Mouse (Mus musculus) limb, embryonic 13.5 days (tissue): ENCODE results near the gene Psmd3. TPM values are rescaled to one million over a fixed set of nuclear protein-coding genes. Genes with fewer than 3 reads are reported as not detected.
"Not testable (repeated sequence)": the region's sequence is repeated elsewhere in the genome, so short reads cannot be mapped to it uniquely, and the experiment has no call there.

ENCODE experiments used
- ATAC-seq: fragments of 200-750 bp; cut with Nextera tagmentation; 2 replicates; pipeline ENCODE4 v1.8.0; 2017; ENCODE audit warnings: low read depth, moderate number of reproducible peaks, moderate TSS enrichment; ENCODE audit not compliant: low FRiP score
- H3K27ac ChIP-seq: fragments of 300-500 bp; sonication (generic); 2 replicates; pipeline ENCODE4 v1.5.1; 2015; ENCODE audit warnings: inconsistent platforms, mild to moderate bottlenecking, moderate library complexity
- H3K27me3 ChIP-seq: fragments of 300-500 bp; sonication (generic); 2 replicates; pipeline ENCODE4 v1.6.1; 2015; ENCODE audit warnings: mild to moderate bottlenecking, inconsistent platforms
- H3K36me3 ChIP-seq: fragments of 300-500 bp; sonication (generic); 2 replicates; pipeline ENCODE4 v1.6.1; 2015; ENCODE audit warnings: inconsistent platforms, mild to moderate bottlenecking, moderate library complexity
- H3K4me1 ChIP-seq: fragments of 300-500 bp; sonication (generic); 2 replicates; pipeline ENCODE4 v1.6.1; 2015; ENCODE audit warnings: inconsistent platforms
- H3K4me2 ChIP-seq: fragments of 300-500 bp; sonication (generic); replicated peaks from 2 replicates; pipeline ENCODE4 v1.6.1; 2015; ENCODE audit warnings: inconsistent platforms, mild to moderate bottlenecking, moderate library complexity
- H3K4me3 ChIP-seq: fragments of 300-500 bp; sonication (generic); 2 replicates; pipeline ENCODE4 v1.5.1; 2015; ENCODE audit warnings: moderate library complexity, mild to moderate bottlenecking, inconsistent platforms
- H3K9ac ChIP-seq: fragments of 300-500 bp; sonication (generic); 2 replicates; pipeline ENCODE4 v1.6.1; 2015; ENCODE audit warnings: mild to moderate bottlenecking, inconsistent platforms
- H3K9me3 ChIP-seq: fragments of 300-500 bp; sonication (generic); 2 replicates; pipeline ENCODE4 v1.6.1; 2016; ENCODE audit warnings: inconsistent platforms
- WGBS: fragments of 180-500 bp; shearing (Covaris S2); methylation state at CpG from one replicate; pipeline ENCODE4 v1.1.7; 2015; 5-methylcytosine and 5-hydroxymethylcytosine counted together
- polyA plus RNA-seq: library from polyadenylated mRNA; unstranded; fragments of >200 nt; fragmentation: Nextera tagmentation; extraction: Ambion mirVana; gene quantifications from 2 replicates; pipeline ENCODE4 v1.2.1, GENCODE M21; 2015

Gene Psmd3
- 210 and 212 TPM in 2 replicates for polyA plus RNA-seq

DNA sequence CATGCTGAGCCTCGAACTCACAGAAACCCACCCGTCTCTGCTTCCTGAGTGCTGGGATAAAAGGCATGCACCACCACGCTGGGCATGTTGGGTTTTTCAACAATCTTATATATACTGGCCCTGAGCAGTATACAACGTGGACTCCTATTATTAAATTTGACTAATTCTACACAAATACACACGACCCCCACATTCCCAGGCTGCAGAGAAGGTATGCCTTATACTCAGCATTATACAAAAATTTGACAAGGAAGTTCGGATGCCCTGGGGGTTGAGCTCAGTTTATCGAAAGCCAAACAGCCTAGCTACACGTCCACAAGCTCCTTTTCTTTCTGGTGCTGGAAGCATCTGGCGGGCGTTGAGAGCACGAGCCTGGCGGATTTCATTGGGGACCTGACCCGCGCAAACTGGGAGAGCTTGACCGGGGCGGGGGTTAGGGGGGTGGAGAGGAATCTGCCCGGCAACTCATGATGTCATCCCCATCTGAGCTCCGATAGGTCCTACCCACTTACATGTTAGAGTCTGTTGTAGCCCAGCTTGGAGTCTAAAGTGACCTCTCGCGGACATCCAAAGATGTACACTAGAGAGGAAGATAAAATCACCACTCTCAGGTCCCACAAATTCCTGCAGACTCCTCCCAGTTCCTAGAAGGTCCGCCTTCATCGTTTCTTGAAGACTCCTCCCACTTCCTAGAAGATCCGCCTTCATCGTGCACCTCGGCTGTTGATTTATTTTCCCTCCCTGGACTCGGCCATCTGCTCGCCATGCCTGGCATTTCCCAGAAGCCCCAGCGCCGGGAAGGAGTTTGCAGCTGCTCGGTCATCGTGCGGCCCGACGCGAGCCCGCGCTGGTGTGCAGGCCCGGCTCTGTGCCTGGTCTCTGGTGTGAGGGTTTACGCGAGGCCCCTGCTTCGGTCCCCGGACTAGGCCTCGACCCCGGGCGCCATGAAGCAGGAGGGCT, at the start of gene Psmd3:
TSS of gene Psmd3 (plus strand) at position 769 of the 960 bp plus-strand sequence.
- 5% methylated on average over 45 of the region's 45 CpGs for WGBS
- no peaks in the 10 kb centered on the region for H3K27me3 ChIP-seq

DNA sequence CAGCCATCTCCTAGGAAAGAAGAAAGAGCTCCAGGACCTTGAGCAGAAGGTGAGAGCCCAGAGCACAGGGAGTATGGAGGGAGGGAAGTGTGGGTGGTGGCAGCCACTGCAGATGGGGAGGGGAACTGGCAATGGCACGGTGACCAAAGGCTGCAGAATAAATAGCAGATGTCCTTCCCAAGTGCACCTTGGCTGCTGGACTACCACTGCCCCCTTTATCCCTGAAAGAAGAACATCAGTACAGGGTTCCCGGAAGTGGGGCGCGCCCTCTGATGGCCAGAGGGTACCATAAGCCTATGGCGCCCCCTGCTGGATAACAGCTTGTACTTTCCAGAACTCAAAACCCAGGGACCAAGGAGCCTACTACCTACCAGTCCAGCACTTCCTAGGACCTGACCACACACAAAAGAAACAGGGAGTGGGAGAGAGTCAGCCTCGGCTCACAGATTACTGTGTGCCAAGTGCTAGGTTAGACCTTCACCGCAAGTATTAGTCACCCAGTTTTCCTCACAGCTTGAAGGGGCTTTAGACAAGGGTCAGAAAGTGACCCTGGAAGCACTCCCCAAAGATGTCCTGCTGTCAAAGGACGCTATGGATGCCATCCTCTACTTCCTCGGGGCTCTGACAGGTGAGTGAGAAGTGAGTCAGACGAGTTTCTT, 46.9 kb upstream of the Psmd3 start:
- H3K27me3 ChIP-seq, H3K9me3 ChIP-seq, H3K9ac ChIP-seq, H3K4me1 ChIP-seq, H3K36me3 ChIP-seq, H3K4me3 ChIP-seq, H3K27ac ChIP-seq, H3K4me2 ChIP-seq, ATAC-seq: not testable (repeated sequence)
- 36% methylated on average over 10 of the region's 10 CpGs for WGBS

More for the DNA sequence above, at the start of gene Psmd3:
- Histone ChIP-seq H3K27ac (peak within 1 kb of the TSS; percentile 52; the same call in 1 of the 2 replicates), H3K36me3 (peaks cover 20% of the 10 kb centered on the region), H3K4me2 (peak within 1 kb of the TSS; percentile 88), H3K4me3 (peak within 1 kb of the TSS; percentile 99), H3K9me3 (no peaks in the 10 kb centered on the region), H3K9ac (peak within 1 kb of the TSS; percentile 99), H3K4me1 (peaks cover 16% of the 10 kb centered on the region)
- ATAC-seq, result peak; percentile 97

DNA sequence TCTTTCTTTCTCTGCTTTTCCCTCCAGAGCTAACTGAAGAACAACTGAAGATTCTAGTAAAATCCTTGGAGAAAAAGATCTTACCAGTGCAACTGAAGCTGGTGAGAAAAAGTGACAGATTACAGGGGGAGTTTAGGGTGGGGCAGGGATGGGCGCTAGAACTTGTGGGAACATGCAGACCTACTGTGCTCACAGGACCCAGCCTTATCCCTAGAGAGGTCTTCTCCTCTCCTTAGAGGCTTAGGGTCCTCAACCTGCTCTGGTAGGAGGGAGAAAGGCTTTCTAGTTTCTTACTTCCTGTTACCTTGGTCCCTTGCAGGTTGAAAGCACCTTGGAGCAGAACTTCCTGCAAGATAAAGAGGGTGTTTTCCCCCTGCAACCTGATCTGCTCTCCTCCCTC, 44.9 kb upstream of the Psmd3 start:
- ATAC-seq, result no peak
- WGBS, result 75% methylated on average over 1 of the region's 1 CpGs
- H3K9ac ChIP-seq, result no peak overlapping the region
- H3K36me3 ChIP-seq, result no peaks in the 10 kb centered on the region
- no peak overlapping the region for H3K27ac ChIP-seq
- no peak overlapping the region for H3K4me2 ChIP-seq
- H3K4me1 ChIP-seq, result no peaks in the 10 kb centered on the region
- H3K4me3 ChIP-seq, result no peak overlapping the region
- H3K9me3 ChIP-seq, result 0 out of 2 replicates have a peak, but pooled peaks cover 3% of the 10 kb centered on the region
- 0 out of 2 replicates have a peak, but pooled peaks cover 3% of the 10 kb centered on the region for H3K27me3 ChIP-seq

DNA sequence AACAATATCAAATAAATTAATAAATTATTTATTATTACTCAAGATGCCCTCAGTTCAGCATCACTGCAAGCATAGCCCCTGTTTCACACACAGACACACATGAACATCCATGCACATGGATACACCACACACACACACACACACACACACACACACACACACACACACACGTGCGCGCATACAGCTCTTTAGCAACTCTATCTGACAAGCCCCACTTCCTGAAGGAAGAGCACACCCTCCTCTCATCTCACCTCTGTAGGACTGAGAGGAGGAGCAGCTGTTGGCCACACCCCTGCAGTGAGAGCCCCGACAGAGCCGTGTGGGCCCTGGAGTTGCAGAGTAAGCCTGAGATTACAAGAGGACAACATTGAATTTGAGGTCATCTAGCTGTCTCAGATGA, 42.3 kb upstream of the Psmd3 start:
- no peak overlapping the region for H3K9ac ChIP-seq
- WGBS, result 67% methylated on average over 5 of the region's 5 CpGs

DNA sequence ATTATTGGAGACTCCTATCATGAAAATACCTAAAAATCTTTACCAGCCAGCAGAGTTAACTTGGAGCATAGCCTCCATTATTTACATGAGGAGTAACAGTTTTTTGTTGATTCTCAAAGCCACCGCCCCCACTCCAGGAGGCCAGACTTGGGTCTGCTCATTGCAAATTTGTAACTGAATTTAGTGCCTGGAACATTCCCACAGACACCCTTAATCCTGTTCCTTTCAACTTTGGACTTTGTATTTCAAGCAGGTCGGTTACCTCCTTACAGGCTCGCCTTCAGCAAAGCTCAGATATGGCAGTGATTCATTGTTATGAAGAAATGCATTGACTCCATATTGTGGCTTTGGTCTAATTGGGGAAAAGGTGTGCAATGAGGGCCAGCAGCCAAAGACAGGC, 37.6 kb upstream of the Psmd3 start:
- ATAC-seq, result no peak
- Histone ChIP-seq H3K4me2 (no peak overlapping the region), H3K9ac (no peak overlapping the region), H3K4me1 (no peaks in the 10 kb centered on the region), H3K27ac (no peak overlapping the region), H3K36me3 (no peaks in the 10 kb centered on the region), H3K9me3 (no peaks in the 10 kb centered on the region), H3K27me3 (peaks cover 24% of the 10 kb centered on the region), H3K4me3 (no peak overlapping the region)
- 78% methylated on average over 3 of the region's 3 CpGs for WGBS

More for the DNA sequence above, 42.3 kb upstream of the Psmd3 start:
- Histone ChIP-seq H3K27ac (no peak overlapping the region), H3K4me3 (no peak overlapping the region), H3K4me2 (no peak overlapping the region), H3K36me3 (no peaks in the 10 kb centered on the region), H3K9me3 (0 out of 2 replicates have a peak, but pooled peaks cover 3% of the 10 kb centered on the region), H3K4me1 (no peaks in the 10 kb centered on the region), H3K27me3 (0 out of 2 replicates have a peak, but pooled peaks cover 3% of the 10 kb centered on the region)
- no peak for ATAC-seq

DNA sequence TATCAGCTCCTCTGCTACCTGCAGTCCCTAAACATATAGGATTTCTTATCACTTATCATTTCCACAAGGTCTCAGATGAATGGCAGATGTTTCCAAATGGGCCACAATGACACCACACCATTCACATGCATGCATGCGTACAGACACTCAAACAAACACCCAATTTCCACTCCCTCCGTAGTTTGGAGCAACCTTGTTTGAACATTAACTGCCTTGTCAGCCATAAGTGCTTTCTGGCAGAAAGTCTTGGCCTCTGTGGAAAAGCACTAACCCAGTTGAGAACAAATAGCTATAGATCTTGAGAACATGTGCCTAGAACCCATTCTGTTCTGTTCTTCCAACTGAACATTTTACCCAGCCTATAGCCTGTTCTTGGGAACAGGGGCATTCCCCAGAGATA, 36.4 kb upstream of the Psmd3 start:
- no peaks in the 10 kb centered on the region for H3K9me3 ChIP-seq
- no peaks in the 10 kb centered on the region for H3K36me3 ChIP-seq
- H3K9ac ChIP-seq, result no peak overlapping the region
- no peak overlapping the region for H3K27ac ChIP-seq
- no peak for ATAC-seq
- no peak overlapping the region for H3K4me2 ChIP-seq
- 77% methylated on average over 2 of the region's 2 CpGs for WGBS
- no peak overlapping the region for H3K4me3 ChIP-seq
- peaks cover 20% of the 10 kb centered on the region for H3K27me3 ChIP-seq
- H3K4me1 ChIP-seq, result no peaks in the 10 kb centered on the region

DNA sequence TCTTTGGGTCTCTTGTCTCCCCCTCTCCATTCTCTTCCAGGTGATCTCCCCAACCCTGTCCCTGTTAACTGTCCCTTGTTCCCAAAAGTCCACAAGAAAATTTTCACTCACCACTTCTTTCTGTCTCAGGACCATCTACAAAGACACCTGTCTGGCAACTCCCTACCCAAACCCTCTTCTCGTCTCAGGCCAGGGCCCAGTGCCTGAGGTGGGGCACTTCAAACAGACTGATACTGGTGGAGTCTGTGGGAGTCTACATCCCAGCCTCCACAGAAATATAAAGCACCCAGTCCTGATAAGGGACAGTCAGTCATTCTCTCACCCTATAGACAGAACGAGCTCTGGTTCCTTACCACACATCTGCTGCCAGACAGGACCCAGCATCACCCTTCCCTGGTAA, 35.9 kb upstream of the Psmd3 start, which contains the start of gene Gsdma2:
TSS of gene Gsdma2 (plus strand) at position 301 of the 400 bp plus-strand sequence.
- no peak for ATAC-seq
- Histone ChIP-seq H3K4me3 (no peak within 1 kb of the TSS), H3K9ac (no peak within 1 kb of the TSS), H3K9me3 (no peaks in the 10 kb centered on the region), H3K4me1 (no peaks in the 10 kb centered on the region), H3K4me2 (no peak within 1 kb of the TSS), H3K27ac (no peak within 1 kb of the TSS), H3K27me3 (peaks cover 20% of the 10 kb centered on the region), H3K36me3 (no peaks in the 10 kb centered on the region)
- WGBS, result 62% methylated on average over 2 of the region's 2 CpGs

DNA sequence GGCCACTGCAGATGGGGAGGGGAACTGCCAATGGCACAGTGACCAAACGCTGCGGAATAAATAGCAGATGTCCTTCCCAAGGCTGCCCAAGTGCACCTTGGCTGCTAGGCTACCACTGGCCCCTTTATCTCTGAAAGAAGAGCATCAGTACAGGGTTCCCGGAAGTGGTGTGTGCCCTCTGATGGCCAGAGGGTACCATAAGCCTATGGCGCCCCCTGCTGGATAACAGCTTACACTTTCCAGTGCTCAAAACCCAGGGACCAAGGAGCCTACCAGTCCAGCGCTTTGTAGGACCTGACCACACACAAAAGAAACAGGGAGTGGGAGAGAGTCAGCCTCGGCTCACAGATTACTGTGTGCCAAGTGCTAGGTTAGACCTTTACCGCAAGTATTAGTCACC, 27.3 kb upstream of the Psmd3 start:
- H3K36me3 ChIP-seq, ATAC-seq, H3K9ac ChIP-seq, H3K4me2 ChIP-seq, H3K4me3 ChIP-seq, H3K27ac ChIP-seq, H3K9me3 ChIP-seq, H3K4me1 ChIP-seq: not testable (repeated sequence)
- H3K27me3 ChIP-seq, result peaks cover 12% of the 10 kb centered on the region; the same call in 1 of the 2 replicates
- 7% methylated on average over 7 of the region's 7 CpGs for WGBS

DNA sequence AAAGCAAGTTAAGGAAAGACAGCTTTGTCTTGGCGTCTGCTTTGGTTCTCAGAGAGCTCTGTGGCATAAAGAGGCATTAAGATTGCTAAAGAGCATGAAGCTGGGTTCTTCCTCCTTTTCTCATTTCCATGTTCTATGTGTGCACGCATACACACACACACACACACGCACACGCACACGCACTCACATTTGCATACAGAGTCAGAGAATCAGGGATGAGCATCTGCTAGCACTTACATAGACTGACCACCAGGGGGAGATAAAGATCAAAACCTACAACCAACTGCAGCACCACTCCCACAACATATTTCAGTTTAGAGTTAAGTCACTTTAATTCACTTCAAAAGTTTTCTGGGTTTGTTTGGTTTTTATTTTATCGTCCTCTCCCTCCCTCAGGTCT, 21.8 kb upstream of the Psmd3 start:
- ATAC-seq, result 0 out of 2 replicates have a peak, but pooled peaks have one; percentile 15
- Histone ChIP-seq H3K27ac (no peak overlapping the region), H3K27me3 (peaks cover 13% of the 10 kb centered on the region), H3K9ac (no peak overlapping the region), H3K9me3 (no peaks in the 10 kb centered on the region), H3K4me1 (no peaks in the 10 kb centered on the region), H3K4me3 (no peak overlapping the region), H3K4me2 (peak overlapping the region; percentile 23), H3K36me3 (no peaks in the 10 kb centered on the region)
- WGBS, result 10% methylated on average over 6 of the region's 6 CpGs

DNA sequence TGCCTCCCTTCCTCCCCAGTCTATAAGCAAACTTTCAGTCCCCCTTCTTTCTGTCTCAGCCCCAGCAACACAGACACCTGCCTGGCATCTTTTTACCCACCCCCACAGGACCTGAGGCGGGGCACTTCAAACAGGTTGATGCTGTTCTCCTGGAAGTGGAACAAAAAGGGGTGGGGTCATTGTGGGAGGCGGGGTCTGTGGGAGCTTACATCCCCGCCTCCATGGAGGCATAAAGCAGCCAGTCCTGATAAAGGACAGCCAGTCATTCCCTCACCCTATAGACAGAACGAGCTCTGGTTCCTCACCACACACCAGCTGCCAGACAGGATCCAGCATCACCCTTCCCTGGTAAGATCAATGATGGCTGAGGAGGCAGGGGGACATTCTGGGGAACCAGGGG, 18.3 kb upstream of the Psmd3 start, which contains the start of gene Gsdma:
TSS of gene Gsdma (plus strand) at position 261 of the 400 bp plus-strand sequence.
- H3K9ac ChIP-seq, result no peak within 1 kb of the TSS
- H3K4me1 ChIP-seq, result no peaks in the 10 kb centered on the region
- 22% methylated on average over 4 of the region's 4 CpGs for WGBS
- ATAC-seq, result no peak
- peaks cover 41% of the 10 kb centered on the region for H3K27me3 ChIP-seq
- H3K36me3 ChIP-seq, result no peaks in the 10 kb centered on the region
- no peak within 1 kb of the TSS for H3K27ac ChIP-seq
- H3K9me3 ChIP-seq, result no peaks in the 10 kb centered on the region
- H3K4me2 ChIP-seq, result no peak within 1 kb of the TSS
- H3K4me3 ChIP-seq, result no peak within 1 kb of the TSS

DNA sequence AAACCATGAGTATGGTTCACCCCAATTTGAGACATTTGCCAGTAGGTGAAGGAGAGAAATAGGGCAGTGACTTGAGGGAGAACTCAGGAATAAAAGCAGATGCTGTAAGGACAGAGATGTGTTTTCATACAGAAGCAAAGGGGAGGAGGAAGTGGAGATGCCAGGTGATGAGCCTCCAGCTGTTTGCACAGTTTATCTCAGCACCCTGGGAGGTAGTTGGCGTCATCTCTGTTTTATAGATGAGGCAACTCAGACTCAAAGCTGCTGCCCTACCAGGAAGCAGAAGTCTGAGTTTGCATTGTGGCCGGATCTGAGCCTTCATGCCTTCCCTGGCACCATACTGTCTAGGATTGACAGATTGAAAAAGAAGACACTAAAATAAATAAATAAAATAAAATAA, 13.4 kb upstream of the Psmd3 start:
- 58% methylated on average over 2 of the region's 2 CpGs for WGBS
- no peak for ATAC-seq
- no peak overlapping the region for H3K4me2 ChIP-seq

DNA sequence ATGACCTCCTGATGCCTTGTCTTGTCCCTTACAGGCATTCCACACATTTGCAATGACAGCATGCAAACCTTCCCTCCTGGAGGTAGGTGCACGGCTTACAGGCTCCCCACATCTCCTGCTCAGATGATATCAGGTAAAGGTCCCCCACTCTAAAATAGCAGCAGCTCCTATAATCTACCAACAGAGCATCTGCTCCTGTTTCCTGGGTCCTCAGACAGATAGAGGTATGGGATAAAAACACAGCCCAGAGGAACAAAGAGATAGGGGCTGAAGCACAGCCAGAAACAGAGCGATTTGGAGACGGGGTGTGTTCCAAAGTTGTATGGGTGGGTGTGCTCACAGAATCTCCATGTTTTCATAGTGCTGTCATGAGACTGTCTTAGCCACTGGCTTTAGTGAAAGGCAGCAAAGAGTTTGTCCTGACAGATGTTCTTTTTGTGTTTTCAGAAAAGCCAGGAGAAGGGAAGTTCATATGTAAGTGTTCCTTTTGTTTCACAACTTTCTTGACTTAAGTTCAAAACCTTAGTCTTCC, 11.0 kb upstream of the Psmd3 start:
- no peak overlapping the region for H3K4me3 ChIP-seq
- H3K4me2 ChIP-seq, result no peak overlapping the region
- no peaks in the 10 kb centered on the region for H3K9me3 ChIP-seq
- H3K36me3 ChIP-seq, result no peaks in the 10 kb centered on the region
- H3K27me3 ChIP-seq, result peaks cover 48% of the 10 kb centered on the region
- H3K4me1 ChIP-seq, result no peaks in the 10 kb centered on the region
- WGBS, result 73% methylated on average over 3 of the region's 3 CpGs
- no peak overlapping the region for H3K27ac ChIP-seq
- no peak overlapping the region for H3K9ac ChIP-seq
- no peak for ATAC-seq

More for the DNA sequence above, 13.4 kb upstream of the Psmd3 start:
- Histone ChIP-seq H3K36me3 (no peaks in the 10 kb centered on the region), H3K9ac (no peak overlapping the region), H3K9me3 (no peaks in the 10 kb centered on the region), H3K4me1 (no peaks in the 10 kb centered on the region), H3K27me3 (peaks cover 54% of the 10 kb centered on the region), H3K4me3 (no peak overlapping the region), H3K27ac (no peak overlapping the region)
